Mouse (Mus musculus) hindbrain, embryonic 13.5 days (tissue): ENCODE data around the gene Gm20878. TPM values are rescaled to one million over a fixed set of nuclear protein-coding genes. Genes with fewer than 3 reads are reported as not detected.
"Not testable (repeated sequence)": the region's sequence is repeated elsewhere in the genome, so short reads cannot be mapped to it uniquely, and the experiment has no call there.

ENCODE experiments used
- ATAC-seq: fragments of 200-750 bp; cut with Nextera tagmentation; 2 replicates; pipeline ENCODE4 v1.8.0; 2017; ENCODE audit warnings: moderate TSS enrichment; ENCODE audit not compliant: low FRiP score
- H3K27ac ChIP-seq: fragments of 300-500 bp; sonication (generic); 2 replicates; pipeline ENCODE4 v1.5.1; 2015; ENCODE audit warnings: inconsistent platforms, mild to moderate bottlenecking, moderate library complexity
- H3K27me3 ChIP-seq: fragments of 300-500 bp; sonication (generic); 2 replicates; pipeline ENCODE4 v1.6.1; 2015; ENCODE audit warnings: mild to moderate bottlenecking, inconsistent platforms
- H3K36me3 ChIP-seq: fragments of 300-500 bp; sonication (generic); 2 replicates; pipeline ENCODE4 v1.6.1; 2015; ENCODE audit warnings: mild to moderate bottlenecking, inconsistent platforms
- H3K4me1 ChIP-seq: fragments of 300-500 bp; sonication (generic); replicated peaks from 2 replicates; pipeline ENCODE4 v1.6.1; 2015; ENCODE audit warnings: inconsistent platforms
- H3K4me2 ChIP-seq: fragments of 300-500 bp; sonication (generic); 2 replicates; pipeline ENCODE4 v1.6.1; 2015; ENCODE audit warnings: inconsistent platforms, mild to moderate bottlenecking, moderate library complexity
- H3K4me3 ChIP-seq: fragments of 300-500 bp; sonication (generic); 2 replicates; pipeline ENCODE4 v1.5.1; 2015; ENCODE audit warnings: mild to moderate bottlenecking, inconsistent platforms
- H3K9ac ChIP-seq: fragments of 300-500 bp; sonication (generic); 2 replicates; pipeline ENCODE4 v1.6.1; 2015; ENCODE audit warnings: mild to moderate bottlenecking, inconsistent platforms
- H3K9me3 ChIP-seq: fragments of 300-500 bp; sonication (generic); 2 replicates; pipeline ENCODE4 v1.6.1; 2016; ENCODE audit warnings: inconsistent platforms
- WGBS: fragments of 180-500 bp; shearing (Covaris S2); methylation state at CpG from one replicate; pipeline ENCODE4 v1.1.7; 2015; 5-methylcytosine and 5-hydroxymethylcytosine counted together
- polyA plus RNA-seq: library from polyadenylated mRNA; unstranded; fragments of >200 nt; fragmentation: Nextera tagmentation; extraction: Ambion mirVana; gene quantifications from 2 replicates; pipeline ENCODE4 v1.2.1, GENCODE M21; 2015

Gene Gm20878
- 7.8 and 10.6 TPM in 2 replicates for polyA plus RNA-seq

DNA sequence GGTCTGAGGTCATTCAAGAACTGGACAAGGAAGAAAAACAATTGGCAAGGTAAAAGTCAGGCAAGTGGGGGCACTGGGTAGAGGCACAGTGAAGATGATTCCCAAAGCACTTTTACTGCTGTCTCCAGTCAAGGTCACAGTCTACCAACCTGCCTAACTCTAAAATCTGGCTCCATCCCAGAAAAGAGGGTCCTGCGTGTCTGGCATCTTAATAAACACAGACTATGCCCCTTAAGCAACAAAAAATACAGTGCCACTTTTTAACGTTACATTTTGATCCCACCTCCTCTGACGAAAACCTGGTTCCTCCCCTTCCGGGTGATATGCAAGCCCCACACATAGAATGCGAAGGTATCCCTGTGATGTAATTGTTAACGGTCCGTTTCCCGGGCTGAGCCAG, at the start of gene Gm20878:
TSS of gene Gm20878 (plus strand) at position 301 of the 400 bp plus-strand sequence.
- H3K27me3 ChIP-seq, H3K4me2 ChIP-seq, H3K9me3 ChIP-seq, H3K4me3 ChIP-seq, H3K27ac ChIP-seq, H3K36me3 ChIP-seq, H3K4me1 ChIP-seq, H3K9ac ChIP-seq, ATAC-seq: not testable (repeated sequence)
- no CpG with 5 or more reads among the region's 8 CpGs for WGBS

GRCm38 (mm10) chr4:41903310-41903709, 38.1 kb upstream of the Gm20878 start, which contains the start of gene Gm21541:
Gene Gm21541, plus strand, starts transcription at chr4:41903610.
- H3K9ac ChIP-seq, H3K36me3 ChIP-seq, H3K4me1 ChIP-seq, H3K4me2 ChIP-seq, H3K27me3 ChIP-seq, H3K9me3 ChIP-seq, H3K27ac ChIP-seq, H3K4me3 ChIP-seq, ATAC-seq: not testable (repeated sequence)
- no CpG with 5 or more reads among the region's 5 CpGs for WGBS

DNA sequence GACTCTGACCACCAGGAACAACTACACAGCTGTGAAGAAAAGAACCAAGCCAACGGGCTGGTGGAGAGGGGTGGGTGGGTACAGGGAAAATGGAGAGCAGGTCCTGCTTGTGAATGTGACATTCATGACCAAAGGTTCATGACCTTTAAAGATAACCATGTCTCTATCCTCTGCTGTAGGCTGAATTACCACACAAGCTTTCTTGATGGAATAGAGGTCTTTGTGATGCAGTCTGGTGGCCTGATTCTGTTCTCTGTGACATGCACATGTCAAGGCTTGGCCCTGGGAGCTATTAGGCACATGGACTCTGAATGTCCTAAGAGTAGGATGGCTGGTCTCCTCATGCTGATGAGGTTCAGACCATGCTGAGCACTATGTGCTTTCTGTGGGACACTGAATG, 24.4 kb downstream of the Gm20878 start, which contains the start of gene Fam205a4:
TSS of gene Fam205a4 (plus strand) at position 301 of the 400 bp plus-strand sequence.
- H3K27me3 ChIP-seq, H3K36me3 ChIP-seq, ATAC-seq, H3K9ac ChIP-seq, H3K9me3 ChIP-seq, H3K4me3 ChIP-seq, H3K27ac ChIP-seq, H3K4me1 ChIP-seq, H3K4me2 ChIP-seq: not testable (repeated sequence)
- WGBS = no CpG with 5 or more reads among the region's 1 CpGs

Other genes starting within 250 kb of the Gm20878 start
- 24.4 and 27.8 TPM in 2 replicates for gene Cntfr, start 244.5 kb upstream of the Gm20878 start, polyA plus RNA-seq
- 47.6 and 48.5 TPM in 2 replicates for gene Il11ra1, start 241.6 kb upstream of the Gm20878 start, polyA plus RNA-seq
- gene Rpp25l, start 228.0 kb upstream of the Gm20878 start, polyA plus RNA-seq = 63.0 and 66.8 TPM in 2 replicates
- 301 and 303 TPM in 2 replicates for gene Dctn3, start 218.4 kb upstream of the Gm20878 start, polyA plus RNA-seq
- gene Arid3c, start 210.4 kb upstream of the Gm20878 start, polyA plus RNA-seq = 1.1 and 2.2 TPM in 2 replicates
- gene Galt, start 186.3 kb upstream of the Gm20878 start, polyA plus RNA-seq = 36.6 and 42.8 TPM in 2 replicates
- gene Sigmar1, start 185.4 kb upstream of the Gm20878 start, polyA plus RNA-seq = 58.9 and 62.0 TPM in 2 replicates
- gene Ccl27a, start 167.3 kb upstream of the Gm20878 start, polyA plus RNA-seq = 256 and 261 TPM in 2 replicates
- gene Gm21541, start 38.0 kb upstream of the Gm20878 start, polyA plus RNA-seq = not detected in 2 replicates
- 0.87 and 0.92 TPM in 2 replicates for gene Fam205a4, start 24.5 kb downstream of the Gm20878 start, polyA plus RNA-seq
- gene Gm21093, start 93.2 kb downstream of the Gm20878 start, polyA plus RNA-seq = 0.39 and 0.60 TPM in 2 replicates
- not detected in 2 replicates for gene Gm3893, start 149.6 kb downstream of the Gm20878 start, polyA plus RNA-seq
- gene Gm13304, start 173.2 kb downstream of the Gm20878 start, polyA plus RNA-seq = not detected in 2 replicates
- 1.3 and 1.4 TPM in 2 replicates for gene Gm13306, start 211.9 kb downstream of the Gm20878 start, polyA plus RNA-seq
- 0.60 TPM in 1 of 2 replicates, not detected in the other for gene Gm13305, start 227.0 kb downstream of the Gm20878 start, polyA plus RNA-seq